Mouse (Mus musculus) liver, embryonic 15.5 days (tissue): ENCODE results near the gene Tigd4. TPM values are rescaled to one million over a fixed set of nuclear protein-coding genes. Genes with fewer than 3 reads are reported as not detected.

ENCODE experiments used
- ATAC-seq: fragments of 200-750 bp; cut with Nextera tagmentation; 2 replicates; pipeline ENCODE4 v1.8.0; 2017; ENCODE audit warnings: moderate number of reproducible peaks, mild to moderate bottlenecking, moderate library complexity; ENCODE audit not compliant: insufficient read depth
- H3K27ac ChIP-seq: fragments of 300-500 bp; sonication (generic); replicated peaks from 2 replicates; pipeline ENCODE4 v1.5.1; 2015; ENCODE audit warnings: mild to moderate bottlenecking, inconsistent platforms
- H3K27me3 ChIP-seq: fragments of 300-500 bp; sonication (generic); 2 replicates; pipeline ENCODE4 v1.6.1; 2015; ENCODE audit warnings: mild to moderate bottlenecking, inconsistent platforms
- H3K36me3 ChIP-seq: fragments of 300-500 bp; sonication (generic); replicated peaks from 2 replicates; pipeline ENCODE4 v1.6.1; 2015; ENCODE audit warnings: moderate library complexity, mild to moderate bottlenecking, inconsistent platforms
- H3K4me1 ChIP-seq: fragments of 300-500 bp; sonication (generic); replicated peaks from 2 replicates; pipeline ENCODE4 v1.6.1; 2015; ENCODE audit warnings: inconsistent platforms
- H3K4me2 ChIP-seq: fragments of 300-500 bp; sonication (generic); 2 replicates; pipeline ENCODE4 v1.6.1; 2015; ENCODE audit warnings: moderate library complexity, mild to moderate bottlenecking, inconsistent platforms
- H3K4me3 ChIP-seq: fragments of 300-500 bp; sonication (generic); replicated peaks from 2 replicates; pipeline ENCODE4 v1.5.1; 2015; ENCODE audit warnings: mild to moderate bottlenecking, inconsistent platforms
- H3K9ac ChIP-seq: fragments of 300-500 bp; sonication (generic); 2 replicates; pipeline ENCODE4 v1.6.1; 2015; ENCODE audit warnings: moderate library complexity, mild to moderate bottlenecking, inconsistent platforms
- H3K9me3 ChIP-seq: fragments of 300-500 bp; sonication (generic); replicated peaks from 2 replicates; pipeline ENCODE4 v1.6.1; 2016; ENCODE audit warnings: inconsistent platforms
- WGBS: fragments of 180-500 bp; shearing (Covaris S2); methylation state at CpG from one replicate; pipeline ENCODE4 v1.1.7; 2015; ENCODE audit warnings: mixed read lengths; ENCODE audit not compliant: insufficient replicate concordance; 5-methylcytosine and 5-hydroxymethylcytosine counted together
- polyA plus RNA-seq: library from polyadenylated mRNA; unstranded; fragments of >200 nt; fragmentation: Nextera tagmentation; extraction: Ambion mirVana; gene quantifications from 2 replicates; pipeline ENCODE4 v1.2.1, GENCODE M21; 2015

The Tigd4 gene
- polyA plus RNA-seq, 1 experiment from 2014 or later: 0.02 TPM

DNA sequence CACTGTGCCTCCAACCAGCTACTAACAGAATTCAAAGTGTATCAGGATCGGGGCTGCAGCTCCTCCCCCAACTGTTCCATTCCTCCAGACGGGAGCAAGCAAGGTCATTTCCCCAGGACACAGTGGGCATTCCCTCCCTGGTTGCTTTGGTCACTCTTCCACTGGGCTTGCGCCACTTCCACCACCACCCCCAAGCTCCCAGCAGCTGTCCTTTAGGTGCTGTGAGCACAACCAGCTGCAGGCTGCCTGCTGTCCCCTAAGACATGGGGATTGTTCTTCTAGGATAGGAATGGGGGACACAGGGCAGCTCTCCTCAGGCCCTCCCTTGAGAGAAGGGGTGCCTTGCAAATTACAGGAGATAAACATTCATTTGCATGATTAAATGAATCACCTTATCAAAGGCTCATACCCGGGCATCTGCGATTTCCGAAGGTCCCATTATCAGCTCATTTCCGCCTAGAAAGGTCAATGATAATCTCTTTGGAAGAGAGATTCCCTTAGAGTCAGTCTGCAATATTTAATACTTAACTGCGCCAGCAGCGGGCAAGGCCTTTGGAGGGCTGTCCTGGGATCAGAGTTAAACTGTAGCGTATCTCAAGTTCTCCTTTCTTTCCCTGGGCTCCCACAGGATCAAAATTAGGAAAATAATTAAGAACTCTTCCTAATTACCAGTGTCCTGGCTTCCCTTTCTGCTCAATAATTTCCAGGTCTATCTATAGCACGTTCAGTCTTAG, 46.6 kb downstream of the Tigd4 start:
- H3K4me1 ChIP-seq: 0 out of 2 replicates have a peak, but pooled peaks cover 14% of the 10 kb centered on the region
- H3K36me3 ChIP-seq: no peaks in the 10 kb centered on the region
- no peaks in the 10 kb centered on the region for H3K9me3 ChIP-seq
- WGBS: 46% methylated on average over 11 of the region's 11 CpGs
- no peak overlapping the region for H3K27ac ChIP-seq
- H3K9ac ChIP-seq: no peak overlapping the region
- no peak overlapping the region for H3K4me2 ChIP-seq
- H3K4me3 ChIP-seq: no peak overlapping the region
- ATAC-seq: no peak
- no peaks in the 10 kb centered on the region for H3K27me3 ChIP-seq

DNA sequence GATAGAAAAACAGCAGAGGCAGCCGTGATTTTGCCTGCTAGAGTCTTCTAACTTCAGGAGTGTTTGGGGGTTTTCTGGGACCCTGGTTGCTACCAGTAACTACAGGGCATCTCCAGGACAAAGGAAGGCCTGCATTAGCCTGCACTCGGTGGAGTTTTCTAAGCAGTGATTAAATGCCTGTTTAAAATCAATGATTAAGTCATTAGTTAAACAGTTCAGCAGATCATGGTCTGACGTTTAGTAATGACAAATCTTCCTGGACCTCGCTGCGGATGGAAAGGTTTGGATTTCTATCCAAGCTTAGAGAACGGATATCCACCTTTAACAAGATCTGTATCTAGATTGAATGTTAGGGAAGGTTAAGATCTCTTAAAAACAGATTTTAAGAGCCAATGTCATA, 47.2 kb downstream of the Tigd4 start:
- WGBS: 49% methylated on average over 6 of the region's 6 CpGs
- ATAC-seq: no peak
- H3K27me3 ChIP-seq: no peaks in the 10 kb centered on the region
- no peak overlapping the region for H3K4me2 ChIP-seq
- H3K9me3 ChIP-seq: no peaks in the 10 kb centered on the region
- H3K4me3 ChIP-seq: no peak overlapping the region
- H3K27ac ChIP-seq: no peak overlapping the region
- no peak overlapping the region for H3K9ac ChIP-seq
- 0 out of 2 replicates have a peak, but pooled peaks cover 14% of the 10 kb centered on the region for H3K4me1 ChIP-seq
- H3K36me3 ChIP-seq: no peaks in the 10 kb centered on the region

DNA sequence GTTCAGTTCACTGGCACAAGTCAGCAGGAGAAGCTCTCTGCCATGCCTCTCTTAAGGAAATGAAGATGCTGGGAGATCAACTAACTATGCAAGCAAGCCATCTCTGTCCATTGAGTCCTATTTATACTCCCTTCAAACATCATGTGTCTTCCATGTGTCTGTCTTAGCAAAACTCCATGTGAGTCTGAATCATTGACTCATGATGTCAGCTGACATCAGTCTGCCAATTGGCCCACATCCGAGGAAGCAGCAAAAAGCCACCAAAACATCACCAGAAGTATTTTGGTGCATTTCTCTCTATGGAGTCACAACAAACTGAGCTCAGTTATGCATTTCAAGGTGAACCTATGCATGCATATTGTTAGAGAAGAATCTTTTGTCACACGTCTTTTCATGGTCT, 48.0 kb downstream of the Tigd4 start:
- Histone ChIP-seq H3K9ac (no peak overlapping the region), H3K9me3 (no peaks in the 10 kb centered on the region), H3K4me1 (0 out of 2 replicates have a peak, but pooled peaks cover 14% of the 10 kb centered on the region), H3K36me3 (no peaks in the 10 kb centered on the region), H3K4me3 (no peak overlapping the region), H3K4me2 (no peak overlapping the region), H3K27me3 (no peaks in the 10 kb centered on the region), H3K27ac (no peak overlapping the region)
- no peak for ATAC-seq
- WGBS: 58% methylated on average over 2 of the region's 2 CpGs

DNA sequence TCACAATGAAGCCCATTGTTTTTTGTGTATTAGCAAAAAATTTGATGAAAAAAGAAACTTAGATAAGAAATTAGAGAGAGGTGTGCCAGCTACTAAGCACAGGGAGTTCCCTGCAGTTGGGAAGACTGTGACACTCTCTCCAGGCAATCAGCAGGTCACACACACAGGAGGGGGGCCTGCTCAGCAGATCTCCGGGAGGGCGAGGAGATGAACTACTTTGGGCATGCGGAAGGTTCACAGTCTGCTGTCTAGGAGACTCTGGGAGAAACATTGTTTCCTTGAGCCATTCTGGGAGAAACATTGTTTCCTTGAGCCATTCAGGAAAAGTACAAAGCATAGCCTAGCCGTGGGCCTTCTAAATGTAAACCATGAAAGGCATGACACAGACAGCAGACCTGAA, 49.6 kb downstream of the Tigd4 start:
- Histone ChIP-seq H3K9ac (no peak overlapping the region), H3K4me2 (no peak overlapping the region), H3K27me3 (no peaks in the 10 kb centered on the region), H3K27ac (no peak overlapping the region), H3K36me3 (no peaks in the 10 kb centered on the region), H3K9me3 (no peaks in the 10 kb centered on the region), H3K4me3 (no peak overlapping the region), H3K4me1 (0 out of 2 replicates have a peak, but pooled peaks cover 16% of the 10 kb centered on the region)
- no peak for ATAC-seq
- WGBS: 72% methylated on average over 4 of the region's 4 CpGs

DNA sequence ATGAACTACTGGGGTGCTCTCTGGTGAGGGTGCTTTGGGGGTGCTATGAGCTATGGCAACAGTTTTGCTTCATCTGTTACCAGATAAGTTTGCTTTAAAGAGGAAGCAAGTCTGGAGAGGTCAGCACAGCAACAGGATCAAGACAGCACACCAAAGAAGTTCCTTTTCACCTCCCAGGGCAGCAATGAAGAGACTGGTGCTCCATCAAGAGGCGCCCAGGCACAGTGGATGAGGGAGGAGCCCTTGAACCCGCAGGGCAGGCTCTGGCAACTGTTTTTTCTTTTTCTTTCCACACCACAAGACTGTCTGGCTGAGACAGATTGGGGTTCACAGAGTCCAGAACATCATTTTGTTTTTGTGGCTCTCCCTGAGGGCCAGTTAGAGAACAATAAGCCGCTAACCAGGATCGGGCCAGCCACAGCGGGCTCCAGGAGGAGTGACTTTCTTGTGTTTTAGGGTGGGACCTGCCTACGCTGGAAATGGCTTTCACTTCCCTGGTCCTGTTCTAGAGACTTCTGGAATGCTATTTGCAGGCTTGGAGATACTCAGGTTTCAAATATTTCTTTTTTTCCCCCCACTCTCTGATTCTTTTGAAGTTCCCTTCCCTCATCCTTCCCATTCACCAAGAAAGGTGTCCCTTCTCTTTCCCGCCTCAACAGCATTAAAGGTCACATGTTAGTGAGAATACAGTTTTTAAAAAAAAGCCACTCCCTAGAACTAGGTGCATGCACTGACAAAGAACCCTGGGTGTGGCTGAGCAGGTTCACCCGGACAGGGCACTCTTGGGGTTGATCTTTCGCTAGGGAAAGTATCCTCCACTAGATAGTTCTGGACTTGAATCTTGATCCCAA, 52.0 kb downstream of the Tigd4 start:
- Histone ChIP-seq H3K9me3 (no peaks in the 10 kb centered on the region), H3K27me3 (no peaks in the 10 kb centered on the region), H3K9ac (no peak overlapping the region), H3K4me3 (no peak overlapping the region), H3K27ac (no peak overlapping the region), H3K4me2 (no peak overlapping the region), H3K4me1 (0 out of 2 replicates have a peak, but pooled peaks cover 4% of the 10 kb centered on the region), H3K36me3 (no peaks in the 10 kb centered on the region)
- no peak for ATAC-seq
- 60% methylated on average over 9 of the region's 9 CpGs for WGBS

DNA sequence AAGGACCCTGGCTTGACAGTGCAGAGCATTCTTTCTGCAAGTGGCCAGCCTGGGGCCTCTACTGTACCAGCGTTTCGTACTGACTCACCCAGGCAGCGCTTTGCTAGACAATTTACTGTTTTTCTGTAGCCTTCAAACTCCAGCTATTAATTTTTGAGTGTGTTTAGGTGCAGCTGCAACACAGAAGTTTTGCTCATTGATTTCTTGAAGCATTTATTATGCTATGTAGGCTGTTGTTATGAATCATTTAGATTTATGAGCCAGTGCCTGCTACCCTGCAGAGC, 52.6 kb downstream of the Tigd4 start:
- ATAC-seq: no peak
- 0 out of 2 replicates have a peak, but pooled peaks cover 4% of the 10 kb centered on the region for H3K4me1 ChIP-seq
- WGBS: 75% methylated on average over 3 of the region's 3 CpGs
- no peaks in the 10 kb centered on the region for H3K27me3 ChIP-seq
- H3K4me3 ChIP-seq: no peak overlapping the region
- H3K27ac ChIP-seq: no peak overlapping the region
- no peaks in the 10 kb centered on the region for H3K9me3 ChIP-seq
- no peak overlapping the region for H3K4me2 ChIP-seq
- H3K9ac ChIP-seq: no peak overlapping the region
- no peaks in the 10 kb centered on the region for H3K36me3 ChIP-seq

DNA sequence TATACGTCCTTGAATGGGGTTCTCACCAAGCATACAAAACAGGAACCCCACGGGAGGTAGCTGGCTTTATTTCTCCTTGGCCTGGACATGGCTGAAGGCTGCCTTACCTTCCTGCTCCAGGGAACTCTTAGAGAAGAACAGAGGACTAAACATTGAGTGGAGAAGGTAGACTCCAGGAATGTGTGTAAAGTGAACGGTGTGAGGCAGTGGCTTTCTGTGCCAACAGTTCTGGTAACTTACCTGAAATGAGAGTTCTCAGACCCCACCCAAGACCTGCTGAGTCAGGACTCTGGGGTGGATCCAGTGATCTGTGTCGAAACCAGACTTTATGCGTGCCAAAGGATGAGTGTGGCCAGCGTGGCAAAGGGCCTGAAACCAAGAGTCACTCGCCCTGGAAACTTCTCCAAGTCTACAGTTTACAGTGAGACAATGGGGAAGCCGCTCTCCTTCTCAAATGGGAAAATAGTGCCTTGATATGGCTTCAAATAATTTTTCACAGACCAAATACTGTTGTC, 53.0 kb downstream of the Tigd4 start:
- 52% methylated on average over 8 of the region's 8 CpGs for WGBS
- no peak for ATAC-seq
- Histone ChIP-seq H3K27ac (no peak overlapping the region), H3K4me2 (no peak overlapping the region), H3K27me3 (no peaks in the 10 kb centered on the region), H3K4me1 (0 out of 2 replicates have a peak, but pooled peaks cover 4% of the 10 kb centered on the region), H3K9me3 (no peaks in the 10 kb centered on the region), H3K9ac (no peak overlapping the region), H3K36me3 (no peaks in the 10 kb centered on the region), H3K4me3 (no peak overlapping the region)

Other genes starting within 250 kb of the Tigd4 start
- 41.8 and 42.3 TPM in 2 replicates for gene Fhdc1, start 113.1 kb upstream of the Tigd4 start, polyA plus RNA-seq
- gene Arfip1, start 10.9 kb upstream of the Tigd4 start, polyA plus RNA-seq: 9.6 and 10.5 TPM in 2 replicates
- 2.3 and 2.5 TPM in 2 replicates for gene Tmem154, start 72.6 kb downstream of the Tigd4 start, polyA plus RNA-seq
- 2.5 and 3.0 TPM in 2 replicates for gene Fbxw7, start 221.7 kb downstream of the Tigd4 start, polyA plus RNA-seq